Mouse (Mus musculus) erythroblast, embryonic 14.5 days (primary cell): ENCODE results near the gene Tprgl.

Source experiments
- GATA1 ChIP-seq: IDR thresholded peaks from 2 replicates; pipeline ENCODE4 v1.6.1; 2012; ENCODE audit warnings: low read length, inconsistent platforms, mixed read lengths
- TAL1 ChIP-seq: IDR thresholded peaks from 3 replicates; pipeline ENCODE4 v1.6.1; 2012; ENCODE audit warnings: low read length, inconsistent platforms, mixed read lengths

DNA sequence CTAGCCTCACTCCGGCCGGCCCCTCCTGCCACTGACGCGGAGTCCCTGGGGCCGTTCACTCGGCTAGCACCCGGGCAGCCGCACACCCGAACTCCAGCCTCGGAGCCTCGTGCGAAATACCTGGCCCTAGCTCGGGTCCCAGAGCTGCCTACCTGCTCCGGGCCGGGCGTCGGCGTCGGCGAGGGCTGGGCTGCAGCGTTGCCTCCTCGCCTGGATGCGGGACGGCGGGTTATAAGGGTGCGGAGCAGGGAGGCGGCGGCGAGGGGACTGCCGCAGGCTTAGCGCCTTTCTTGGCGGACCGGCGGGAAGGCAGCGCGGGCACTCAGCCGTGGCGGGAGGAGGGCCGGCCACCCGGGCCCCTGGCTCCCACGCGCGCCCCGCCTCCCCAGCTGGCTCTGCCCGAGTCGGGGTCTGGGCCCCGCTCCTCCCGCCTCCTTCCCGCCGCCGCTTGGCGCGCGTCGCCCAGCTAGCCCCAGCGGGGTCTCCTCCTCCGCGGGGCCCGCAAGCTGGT lies 20.7 kb downstream of the Tprgl start:
- TF ChIP-seq TAL1 (no peak), GATA1 (no peak)
